Mouse (Mus musculus): ENCODE data around the gene Apela. TPM values are rescaled to one million over a fixed set of nuclear protein-coding genes. Genes with fewer than 3 reads are reported as not detected.
"Not testable (repeated sequence)": the region's sequence is repeated elsewhere in the genome, so short reads cannot be mapped to it uniquely, and the experiment has no call there.

Gene Apela
- polyA plus RNA-seq, 1 experiment: not detected

- H3K9me3 ChIP-seq (ENCODE audit: control insufficient read depth, low read length): no peaks in the 10 kb centered on the region
- H3K27me3 ChIP-seq (ENCODE audit: control insufficient read depth): peaks cover 4% of the 10 kb centered on the region
- no peak overlapping the region for H3K4me3 ChIP-seq (replicated peaks)
- TF ChIP-seq TAL1 (IDR thresholded peaks at IDR 0.05; ENCODE audit: low read length) (no peak), GATA1 (IDR thresholded peaks at IDR 0.05; ENCODE audit: low read length) (no peak)
- H3K36me3 ChIP-seq (ENCODE audit: control insufficient read depth): no peaks in the 10 kb centered on the region
- H3K4me1 ChIP-seq (ENCODE audit: control insufficient read depth): no peaks in the 10 kb centered on the region
These were observed 5.0 kb downstream of the Apela start for GRCm38 (mm10) chr8:65032107-65032506.

- no peak overlapping the region for H3K4me3 ChIP-seq (replicated peaks)
- H3K4me1 ChIP-seq (ENCODE audit: control insufficient read depth): no peaks in the 10 kb centered on the region
- H3K9me3 ChIP-seq (ENCODE audit: control insufficient read depth, low read length): no peaks in the 10 kb centered on the region
- peaks cover 2% of the 10 kb centered on the region; the same call in 1 of the 2 replicates for H3K27me3 ChIP-seq (ENCODE audit: control insufficient read depth)
- TF ChIP-seq TAL1 (IDR thresholded peaks at IDR 0.05; ENCODE audit: low read length) (no peak), GATA1 (IDR thresholded peaks at IDR 0.05; ENCODE audit: low read length) (no peak)
- H3K36me3 ChIP-seq (ENCODE audit: control insufficient read depth): no peaks in the 10 kb centered on the region
These were observed 6.2 kb downstream of the Apela start for GRCm38 (mm10) chr8:65030735-65031485.

GRCm38 (mm10) chr8:65029776-65030175 lies 7.4 kb downstream of the Apela start:
- TF ChIP-seq GATA1 (IDR thresholded peaks at IDR 0.05; ENCODE audit: low read length) (no peak), TAL1 (IDR thresholded peaks at IDR 0.05; ENCODE audit: low read length) (no peak)
- Histone ChIP-seq H3K36me3 (ENCODE audit: control insufficient read depth) (no peaks in the 10 kb centered on the region), H3K4me3 (replicated peaks) (no peak overlapping the region), H3K27me3 (ENCODE audit: control insufficient read depth) (no peaks in the 10 kb centered on the region), H3K4me1 (ENCODE audit: control insufficient read depth) (no peaks in the 10 kb centered on the region), H3K9me3 (ENCODE audit: control insufficient read depth, low read length) (no peaks in the 10 kb centered on the region)

GRCm38 (mm10) chr8:65028959-65029686 lies 8.0 kb downstream of the Apela start:
- no peaks in the 10 kb centered on the region for H3K4me1 ChIP-seq (ENCODE audit: control insufficient read depth)

GRCm38 (mm10) chr8:65022485-65022884 lies 14.7 kb downstream of the Apela start:
- Histone ChIP-seq H3K4me1 (ENCODE audit: control insufficient read depth) (no peaks in the 10 kb centered on the region), H3K9me3 (ENCODE audit: control insufficient read depth, low read length) (peaks cover 15% of the 10 kb centered on the region), H3K4me3 (replicated peaks) (no peak overlapping the region), H3K36me3 (ENCODE audit: control insufficient read depth) (no peaks in the 10 kb centered on the region), H3K27me3 (ENCODE audit: control insufficient read depth) (no peaks in the 10 kb centered on the region)
- TF ChIP-seq TAL1 (IDR thresholded peaks at IDR 0.05; ENCODE audit: low read length) (no peak), GATA1 (IDR thresholded peaks at IDR 0.05; ENCODE audit: low read length) (no peak)

More at GRCm38 (mm10) chr8:65028959-65029686, 8.0 kb downstream of the Apela start:
- Histone ChIP-seq H3K36me3 (ENCODE audit: control insufficient read depth) (no peaks in the 10 kb centered on the region), H3K4me3 (replicated peaks) (no peak overlapping the region), H3K27me3 (ENCODE audit: control insufficient read depth) (no peaks in the 10 kb centered on the region), H3K9me3 (ENCODE audit: control insufficient read depth, low read length) (no peaks in the 10 kb centered on the region)
- TF ChIP-seq GATA1 (IDR thresholded peaks at IDR 0.05; ENCODE audit: low read length): no peak
- no peak for TF ChIP-seq TAL1 (IDR thresholded peaks at IDR 0.05; ENCODE audit: low read length)

- H3K4me1 ChIP-seq (ENCODE audit: control insufficient read depth): no peaks in the 10 kb centered on the region
- H3K36me3 ChIP-seq (ENCODE audit: control insufficient read depth): no peaks in the 10 kb centered on the region
- no peaks in the 10 kb centered on the region for H3K27me3 ChIP-seq (ENCODE audit: control insufficient read depth)
- TF ChIP-seq GATA1 (IDR thresholded peaks at IDR 0.05; ENCODE audit: low read length): no peak
- no peak for TF ChIP-seq TAL1 (IDR thresholded peaks at IDR 0.05; ENCODE audit: low read length)
- H3K4me3 ChIP-seq (replicated peaks): no peak within 1 kb of the TSS
- H3K9me3 ChIP-seq (ENCODE audit: control insufficient read depth, low read length): peaks cover 38% of the 10 kb centered on the region
These were observed 18.7 kb downstream of the Apela start, which contains the start of the genes Trim61 and Trim60 for GRCm38 (mm10) chr8:65018423-65018822. TSS of gene Trim61 (minus strand) at chr8:65018523. TSS of gene Trim60 (minus strand) at chr8:65018584.

- H3K4me3 ChIP-seq (replicated peaks): not testable (repeated sequence)
These were observed 29.5 kb downstream of the Apela start for GRCm38 (mm10) chr8:65007616-65008015.

GRCm38 (mm10) chr8:64998806-64999365 lies 38.2 kb downstream of the Apela start:
- H3K27me3 ChIP-seq (ENCODE audit: control insufficient read depth): no peaks in the 10 kb centered on the region
- TF ChIP-seq GATA1 (IDR thresholded peaks at IDR 0.05; ENCODE audit: low read length) (no peak), TAL1 (IDR thresholded peaks at IDR 0.05; ENCODE audit: low read length) (no peak)

More at GRCm38 (mm10) chr8:65007616-65008015, 29.5 kb downstream of the Apela start:
- not testable (repeated sequence) for H3K36me3 ChIP-seq (ENCODE audit: control insufficient read depth); H3K9me3 ChIP-seq (ENCODE audit: control insufficient read depth, low read length); H3K4me1 ChIP-seq (ENCODE audit: control insufficient read depth); H3K27me3 ChIP-seq (ENCODE audit: control insufficient read depth)

GRCm38 (mm10) chr8:64987731-64988130 lies 49.4 kb downstream of the Apela start, which contains the start of gene Trim75:
TSS of gene Trim75 (minus strand) at chr8:64987831.
- no peaks in the 10 kb centered on the region for H3K36me3 ChIP-seq (ENCODE audit: control insufficient read depth)
- TF ChIP-seq TAL1 (IDR thresholded peaks at IDR 0.05; ENCODE audit: low read length) (no peak), GATA1 (IDR thresholded peaks at IDR 0.05; ENCODE audit: low read length) (no peak)
- H3K9me3 ChIP-seq (ENCODE audit: control insufficient read depth, low read length): peaks cover 8% of the 10 kb centered on the region
- H3K4me3 ChIP-seq (replicated peaks): no peak within 1 kb of the TSS
- no peaks in the 10 kb centered on the region for H3K27me3 ChIP-seq (ENCODE audit: control insufficient read depth)
- H3K4me1 ChIP-seq (ENCODE audit: control insufficient read depth): no peaks in the 10 kb centered on the region

More at GRCm38 (mm10) chr8:64998806-64999365, 38.2 kb downstream of the Apela start:
- no peaks in the 10 kb centered on the region for H3K4me1 ChIP-seq (ENCODE audit: control insufficient read depth)
- H3K36me3 ChIP-seq (ENCODE audit: control insufficient read depth): no peaks in the 10 kb centered on the region
- H3K4me3 ChIP-seq (replicated peaks): no peak overlapping the region
- peaks cover 5% of the 10 kb centered on the region for H3K9me3 ChIP-seq (ENCODE audit: control insufficient read depth, low read length)

Data from erythroblast, embryonic 14.5 days (primary cell).